Mouse (Mus musculus): ENCODE data around the gene E330014E10Rik. TPM values are rescaled to one million over a fixed set of nuclear protein-coding genes. Genes with fewer than 3 reads are reported as not detected.
"Not testable (repeated sequence)": the region's sequence is repeated elsewhere in the genome, so short reads cannot be mapped to it uniquely, and the experiment has no call there.

The E330014E10Rik gene
- not detected in 2 replicates for polyA plus RNA-seq (2015; fragmentation: Nextera tagmentation; extraction: Ambion mirVana)

- H3K9ac ChIP-seq; H3K4me1 ChIP-seq (replicated peaks); H3K9me3 ChIP-seq (replicated peaks); DNase-seq; H3K27ac ChIP-seq; H3K27me3 ChIP-seq; H3K4me3 ChIP-seq (replicated peaks); H3K4me2 ChIP-seq; H3K36me3 ChIP-seq; ATAC-seq (ENCODE audit: low read depth): not testable (repeated sequence)
- no CpG with 5 or more reads among the region's 2 CpGs for WGBS (ENCODE audit: insufficient replicate concordance)
Observed at GRCm38 (mm10) chr5:95775690-95776089, at the start of gene E330014E10Rik. Gene E330014E10Rik, plus strand, starts transcription at chr5:95775990.

GRCm38 (mm10) chr5:95736073-95736472, 39.7 kb upstream of the E330014E10Rik start, which contains the start of gene Gm7978:
Gene Gm7978, minus strand, starts transcription at chr5:95736173.
- DNase-seq; H3K9ac ChIP-seq; H3K27me3 ChIP-seq; H3K36me3 ChIP-seq; H3K9me3 ChIP-seq (replicated peaks); H3K4me2 ChIP-seq; ATAC-seq (ENCODE audit: low read depth); H3K4me1 ChIP-seq (replicated peaks); H3K4me3 ChIP-seq (replicated peaks); H3K27ac ChIP-seq: not testable (repeated sequence)
- WGBS (ENCODE audit: insufficient replicate concordance): no CpG with 5 or more reads among the region's 1 CpGs

GRCm38 (mm10) chr5:95741714-95742113, 34.1 kb upstream of the E330014E10Rik start, which contains the start of gene Gm7982:
Gene Gm7982, plus strand, starts transcription at chr5:95742014.
- no CpG with 5 or more reads among the region's 3 CpGs for WGBS (ENCODE audit: insufficient replicate concordance)
- not testable (repeated sequence) for H3K9me3 ChIP-seq (replicated peaks); H3K4me2 ChIP-seq; H3K27me3 ChIP-seq; H3K4me1 ChIP-seq (replicated peaks); DNase-seq; H3K9ac ChIP-seq; H3K27ac ChIP-seq; H3K36me3 ChIP-seq; H3K4me3 ChIP-seq (replicated peaks); ATAC-seq (ENCODE audit: low read depth)

- WGBS (ENCODE audit: insufficient replicate concordance): 42% methylated on average over 2 of the region's 2 CpGs
- ATAC-seq (ENCODE audit: low read depth); DNase-seq; H3K9me3 ChIP-seq (replicated peaks); H3K36me3 ChIP-seq; H3K4me3 ChIP-seq (replicated peaks); H3K27ac ChIP-seq; H3K9ac ChIP-seq; H3K4me1 ChIP-seq (replicated peaks); H3K4me2 ChIP-seq; H3K27me3 ChIP-seq: not testable (repeated sequence)
Observed at GRCm38 (mm10) chr5:95810841-95811240, 35.1 kb downstream of the E330014E10Rik start.

- Histone ChIP-seq H3K4me2 (no peak overlapping the region), H3K9ac (no peak overlapping the region), H3K4me1 (replicated peaks) (no peaks in the 10 kb centered on the region), H3K36me3 (no peaks in the 10 kb centered on the region), H3K27me3 (no peaks in the 10 kb centered on the region), H3K4me3 (replicated peaks) (no peak overlapping the region), H3K9me3 (replicated peaks) (no peaks in the 10 kb centered on the region; the same call in 1 of the 2 replicates), H3K27ac (no peak overlapping the region)
- 45% methylated on average over 4 of the region's 4 CpGs for WGBS (ENCODE audit: insufficient replicate concordance)
- ATAC-seq (ENCODE audit: low read depth) (no peak), DNase-seq (no peak)
Observed at GRCm38 (mm10) chr5:95836580-95836979, 60.8 kb downstream of the E330014E10Rik start.

- Histone ChIP-seq H3K9me3 (replicated peaks) (no peaks in the 10 kb centered on the region), H3K9ac (no peak overlapping the region), H3K4me3 (replicated peaks) (no peak overlapping the region), H3K27ac (no peak overlapping the region), H3K27me3 (no peaks in the 10 kb centered on the region), H3K4me1 (replicated peaks) (no peaks in the 10 kb centered on the region), H3K36me3 (no peaks in the 10 kb centered on the region), H3K4me2 (no peak overlapping the region)
- 65% methylated on average over 3 of the region's 3 CpGs for WGBS (ENCODE audit: insufficient replicate concordance)
- ATAC-seq (ENCODE audit: low read depth): no peak
- no peak for DNase-seq
Observed at GRCm38 (mm10) chr5:95854030-95854429, 78.2 kb downstream of the E330014E10Rik start.

Other genes starting within 250 kb of the E330014E10Rik start
- not detected in 2 replicates for gene Gm7971, start 181.1 kb upstream of the E330014E10Rik start, polyA plus RNA-seq (2015; fragmentation: Nextera tagmentation; extraction: Ambion mirVana)
- gene Gm7978, start 39.8 kb upstream of the E330014E10Rik start, polyA plus RNA-seq (2015; fragmentation: Nextera tagmentation; extraction: Ambion mirVana): not detected in 2 replicates
- not detected in 2 replicates for gene Gm7982, start 34.0 kb upstream of the E330014E10Rik start, polyA plus RNA-seq (2015; fragmentation: Nextera tagmentation; extraction: Ambion mirVana)
- 0.17 and 0.41 TPM in 2 replicates for gene Cxcl13, start 181.0 kb downstream of the E330014E10Rik start, polyA plus RNA-seq (2015; fragmentation: Nextera tagmentation; extraction: Ambion mirVana)

Measured in liver, embryonic 13.5 days (tissue).